Mouse (Mus musculus) bone marrow macrophage, adult 2 months (primary cell): ENCODE results near the gene Rae1.

Experiments used
- CTCF ChIP-seq: IDR thresholded peaks from 2 replicates; pipeline ENCODE4 v1.5.1; 2012; ENCODE audit warnings: low read depth, mild to moderate bottlenecking, low read length, moderate library complexity
- POLR2A ChIP-seq: IDR thresholded peaks from 2 replicates; pipeline ENCODE4 v1.6.1; 2012; ENCODE audit warnings: mild to moderate bottlenecking, low read depth, low read length, borderline replicate concordance

GRCm38 (mm10) chr2:172951976-172952375 lies 47.9 kb upstream of the Rae1 start:
- no peak for TF ChIP-seq POLR2A
- no peak for TF ChIP-seq CTCF
